Mouse (Mus musculus) embryonic facial prominence, embryonic 11.5 days (tissue): ENCODE measurements around the gene Zmiz1. TPM values are rescaled to one million over a fixed set of nuclear protein-coding genes. Genes with fewer than 3 reads are reported as not detected.

Source experiments
- ATAC-seq: fragments of 200-750 bp; cut with Nextera tagmentation; replicated peaks from 2 replicates; pipeline ENCODE4 v1.8.0; 2017; ENCODE audit warnings: low read depth; ENCODE audit not compliant: insufficient number of reproducible peaks, low FRiP score, low TSS enrichment
- DNase-seq: peaks from one replicate; pipeline ENCODE4 v3.0.0-alpha.2; 2015; ENCODE audit warnings: low spot score
- H3K27ac ChIP-seq: fragments of 300-500 bp; sonication (generic); replicated peaks from 2 replicates; pipeline ENCODE4 v1.5.1; 2014; ENCODE audit warnings: mild to moderate bottlenecking, low read depth, low read length, control low read depth
- H3K27me3 ChIP-seq: fragments of 300-500 bp; sonication (generic); 2 replicates; pipeline ENCODE4 v1.6.1; 2014; ENCODE audit warnings: mild to moderate bottlenecking, low read length, moderate library complexity, mixed read lengths; ENCODE audit not compliant: control insufficient read depth, insufficient read depth
- H3K36me3 ChIP-seq: fragments of 300-500 bp; sonication (generic); replicated peaks from 2 replicates; pipeline ENCODE4 v1.6.1; 2014; ENCODE audit warnings: low read depth, mild to moderate bottlenecking, low read length, moderate library complexity, mixed read lengths; ENCODE audit not compliant: control insufficient read depth, insufficient read depth
- H3K4me1 ChIP-seq: fragments of 300-500 bp; sonication (generic); 2 replicates; pipeline ENCODE4 v1.6.1; 2014; ENCODE audit warnings: low read length, mixed read lengths; ENCODE audit not compliant: control insufficient read depth, insufficient read depth
- H3K4me2 ChIP-seq: fragments of 300-500 bp; sonication (generic); 2 replicates; pipeline ENCODE4 v1.6.1; 2014; ENCODE audit warnings: low read depth, mild to moderate bottlenecking, control low read depth, low read length, moderate library complexity
- H3K4me3 ChIP-seq: fragments of 300-500 bp; sonication (generic); 2 replicates; pipeline ENCODE4 v1.5.1; 2014; ENCODE audit warnings: low read depth, low read length, control low read depth
- H3K9ac ChIP-seq: fragments of 300-500 bp; sonication (generic); replicated peaks from 2 replicates; pipeline ENCODE4 v1.6.1; 2014; ENCODE audit warnings: mild to moderate bottlenecking, control low read depth, low read length
- H3K9me3 ChIP-seq: fragments of 300-500 bp; sonication (generic); replicated peaks from 2 replicates; pipeline ENCODE4 v1.6.1; 2016; ENCODE audit warnings: mild to moderate bottlenecking, low read length, inconsistent platforms, mixed read lengths; ENCODE audit not compliant: control insufficient read depth
- WGBS: fragments of 180-500 bp; shearing (Covaris S2); extraction: QIAGEN DNeasy Blood & Tissue Kit; methylation state at CpG from one replicate; pipeline ENCODE4 v1.1.7; 2014; 5-methylcytosine and 5-hydroxymethylcytosine counted together
- polyA plus RNA-seq: library from polyadenylated mRNA; unstranded; fragments of >200 nt; fragmentation: Nextera tagmentation; extraction: Ambion mirVana; gene quantifications from 2 replicates; pipeline ENCODE4 v1.2.1, GENCODE M21; 2014

Gene Zmiz1
- polyA plus RNA-seq, 1 experiment from 2014 or later, result 27.7 TPM

DNA sequence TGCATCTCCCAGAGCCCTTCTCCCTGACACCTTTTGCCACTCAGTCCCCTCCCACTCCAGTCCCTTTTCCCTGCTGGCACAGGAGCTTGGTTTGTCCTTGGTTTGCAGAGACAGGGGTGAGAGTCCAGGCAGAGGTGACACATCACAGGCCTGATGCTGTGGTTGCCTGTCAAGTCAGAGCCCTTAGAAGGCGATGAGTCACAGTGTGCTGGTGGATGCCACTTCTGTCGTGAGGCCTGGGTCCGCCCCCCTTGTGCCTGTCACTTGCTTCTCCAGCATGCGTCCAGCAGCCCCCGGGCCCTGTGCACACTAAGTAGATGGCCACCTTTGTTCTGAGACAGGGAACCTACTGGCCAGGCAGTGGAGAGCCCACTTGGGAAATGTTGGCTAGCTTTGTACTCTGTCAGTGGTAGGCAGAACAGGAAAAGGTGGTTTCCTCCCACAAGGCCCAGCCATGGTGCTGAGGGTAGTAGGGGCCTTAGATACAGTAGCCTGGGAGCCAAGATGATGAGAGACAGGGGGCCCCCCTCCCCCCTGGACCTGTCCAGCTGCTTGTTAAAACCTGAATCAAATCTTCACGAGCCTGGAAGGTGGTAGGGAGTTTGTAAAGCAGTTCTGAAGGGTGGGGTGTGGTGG, 181.6 kb downstream of the Zmiz1 start:
- Histone ChIP-seq H3K9ac (no peak overlapping the region), H3K9me3 (no peaks in the 10 kb centered on the region), H3K4me1 (no peaks in the 10 kb centered on the region; the same call in 1 of the 2 replicates), H3K27me3 (no peaks in the 10 kb centered on the region), H3K36me3 (peaks cover 17% of the 10 kb centered on the region), H3K4me2 (no peak overlapping the region), H3K27ac (no peak overlapping the region), H3K4me3 (no peak overlapping the region)
- no peak for DNase-seq
- no peak for ATAC-seq
- WGBS, result 71% methylated on average over 6 of the region's 6 CpGs

DNA sequence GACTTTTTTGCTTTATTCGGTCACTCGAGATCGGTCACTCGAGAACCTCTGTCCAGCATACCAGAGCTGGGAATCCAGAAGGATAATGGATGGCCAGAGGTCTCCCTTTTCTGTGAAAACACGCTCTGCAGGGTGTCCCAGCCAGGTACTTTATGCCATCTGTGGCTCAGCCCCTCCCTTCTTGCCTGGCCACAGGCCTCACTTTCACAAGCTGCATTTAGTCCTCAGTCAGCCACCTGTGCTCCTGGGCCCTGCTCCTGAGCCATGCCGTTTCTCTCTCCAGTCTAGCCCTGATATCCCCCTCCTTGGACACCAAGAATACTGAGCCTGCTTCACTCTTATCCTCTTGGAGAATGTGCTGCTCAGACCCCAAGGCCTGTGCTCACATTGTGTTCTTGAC, 182.1 kb downstream of the Zmiz1 start:
- DNase-seq (no peak), ATAC-seq (no peak)
- H3K27me3 ChIP-seq, result no peaks in the 10 kb centered on the region
- no peak overlapping the region for H3K4me2 ChIP-seq
- 86% methylated on average over 6 of the region's 6 CpGs for WGBS
- peaks cover 16% of the 10 kb centered on the region for H3K36me3 ChIP-seq
- H3K4me3 ChIP-seq, result no peak overlapping the region
- H3K27ac ChIP-seq, result no peak overlapping the region
- H3K9me3 ChIP-seq, result no peaks in the 10 kb centered on the region
- no peaks in the 10 kb centered on the region; the same call in 1 of the 2 replicates for H3K4me1 ChIP-seq
- H3K9ac ChIP-seq, result no peak overlapping the region

DNA sequence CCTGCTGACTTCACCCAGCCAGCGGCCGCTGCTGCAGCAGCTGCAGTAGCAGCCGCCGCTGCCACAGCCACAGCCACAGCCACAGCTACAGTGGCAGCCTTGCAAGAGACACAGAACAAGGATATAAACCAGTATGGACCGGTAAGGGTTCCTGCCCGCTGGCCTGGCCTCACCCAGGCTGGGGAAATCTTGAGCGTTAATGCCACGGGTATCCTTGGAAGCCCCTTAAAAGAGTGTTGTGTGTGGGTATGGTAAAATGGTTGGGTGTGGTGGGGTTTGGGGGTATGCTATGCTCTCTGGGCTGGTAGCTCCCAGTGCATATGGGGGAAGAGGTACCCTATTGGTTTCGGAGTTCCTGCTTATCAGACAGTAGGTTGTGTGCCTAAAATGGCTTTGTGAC, 186.7 kb downstream of the Zmiz1 start:
- 89% methylated on average over 9 of the region's 9 CpGs for WGBS
- ATAC-seq (no peak), DNase-seq (no peak)
- Histone ChIP-seq H3K9me3 (no peaks in the 10 kb centered on the region), H3K4me2 (no peak overlapping the region), H3K27ac (no peak overlapping the region), H3K27me3 (no peaks in the 10 kb centered on the region), H3K4me3 (no peak overlapping the region), H3K4me1 (no peaks in the 10 kb centered on the region), H3K36me3 (peaks cover 24% of the 10 kb centered on the region), H3K9ac (no peak overlapping the region)

DNA sequence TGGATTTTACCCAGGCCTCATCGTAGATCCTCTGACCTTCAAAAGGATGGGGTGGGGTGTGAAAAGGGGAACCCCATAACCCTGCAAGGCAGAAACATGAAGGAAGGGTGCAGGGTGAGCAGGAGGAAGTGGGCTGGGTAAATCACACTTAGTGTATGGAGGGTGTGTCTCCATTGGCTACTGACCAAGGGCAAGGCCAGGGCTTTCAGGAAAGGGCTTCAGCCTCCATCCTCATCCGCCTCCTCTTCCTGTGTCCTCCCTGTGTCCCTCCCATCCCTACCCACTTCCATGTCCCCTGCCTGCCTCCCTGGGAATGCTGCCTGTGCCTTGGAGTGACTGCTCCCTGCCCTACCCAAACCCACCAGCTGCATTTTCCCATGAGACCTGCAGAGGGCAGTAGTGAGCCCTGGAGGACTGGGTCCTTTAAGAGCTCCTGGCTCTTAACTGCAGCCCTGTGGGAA, 187.2 kb downstream of the Zmiz1 start:
- ATAC-seq, result no peak

DNA sequence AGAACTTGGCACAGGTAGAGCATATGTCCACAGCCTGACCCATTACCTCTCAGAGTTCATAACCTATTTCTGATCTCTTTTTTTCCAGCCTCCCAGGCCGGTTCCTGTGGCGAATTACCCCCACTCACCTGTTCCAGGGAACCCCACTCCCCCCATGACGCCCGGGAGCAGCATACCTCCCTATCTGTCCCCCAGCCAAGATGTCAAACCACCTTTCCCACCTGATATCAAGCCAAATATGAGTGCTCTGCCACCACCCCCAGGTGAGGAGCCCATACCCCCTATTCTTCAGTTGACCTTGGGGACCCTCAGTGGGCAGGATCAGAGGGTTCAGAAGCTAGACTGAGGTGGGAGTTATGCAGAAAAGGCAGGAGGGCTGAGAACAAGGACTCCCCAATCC, 192.1 kb downstream of the Zmiz1 start:
- Histone ChIP-seq H3K4me1 (no peaks in the 10 kb centered on the region), H3K27me3 (no peaks in the 10 kb centered on the region), H3K36me3 (peaks cover 40% of the 10 kb centered on the region), H3K27ac (no peak overlapping the region), H3K4me3 (no peak overlapping the region), H3K9me3 (no peaks in the 10 kb centered on the region), H3K4me2 (no peak overlapping the region), H3K9ac (no peak overlapping the region)
- no peak for DNase-seq
- ATAC-seq, result no peak
- WGBS, result 96% methylated on average over 4 of the region's 4 CpGs

More for the DNA sequence above, 187.2 kb downstream of the Zmiz1 start:
- peaks cover 26% of the 10 kb centered on the region for H3K36me3 ChIP-seq
- H3K4me3 ChIP-seq, result no peak overlapping the region
- no peak overlapping the region for H3K27ac ChIP-seq
- no peaks in the 10 kb centered on the region for H3K4me1 ChIP-seq
- H3K9ac ChIP-seq, result no peak overlapping the region
- DNase-seq, result peak; percentile 83
- H3K27me3 ChIP-seq, result no peaks in the 10 kb centered on the region
- no peak overlapping the region for H3K4me2 ChIP-seq
- no peaks in the 10 kb centered on the region for H3K9me3 ChIP-seq
- 75% methylated on average over 2 of the region's 2 CpGs for WGBS

DNA sequence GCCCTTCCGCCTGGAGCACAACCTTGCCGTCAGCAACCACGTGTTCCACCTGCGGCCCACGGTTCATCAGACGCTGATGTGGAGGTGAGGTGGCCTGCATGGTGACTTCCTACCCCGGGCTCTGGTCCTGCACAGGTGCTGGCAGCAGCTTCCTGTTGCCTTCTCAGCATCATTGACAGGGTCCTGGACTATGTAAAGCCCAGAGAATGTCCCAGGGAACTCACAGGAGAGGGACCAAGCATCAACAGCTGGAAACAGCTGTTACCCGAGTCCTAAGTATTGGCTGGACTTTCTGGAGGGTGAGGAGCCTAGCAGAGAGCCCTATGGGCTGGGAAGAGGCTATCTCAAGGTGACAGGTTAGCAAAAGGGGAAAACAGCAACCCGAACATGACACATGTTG, 192.9 kb downstream of the Zmiz1 start:
- H3K27ac ChIP-seq, result no peak overlapping the region
- DNase-seq (no peak), ATAC-seq (no peak)
- no peak overlapping the region for H3K4me3 ChIP-seq
- H3K9ac ChIP-seq, result no peak overlapping the region
- no peaks in the 10 kb centered on the region for H3K9me3 ChIP-seq
- H3K4me1 ChIP-seq, result no peaks in the 10 kb centered on the region
- 89% methylated on average over 9 of the region's 9 CpGs for WGBS
- H3K27me3 ChIP-seq, result no peaks in the 10 kb centered on the region
- H3K4me2 ChIP-seq, result no peak overlapping the region
- peaks cover 44% of the 10 kb centered on the region for H3K36me3 ChIP-seq

DNA sequence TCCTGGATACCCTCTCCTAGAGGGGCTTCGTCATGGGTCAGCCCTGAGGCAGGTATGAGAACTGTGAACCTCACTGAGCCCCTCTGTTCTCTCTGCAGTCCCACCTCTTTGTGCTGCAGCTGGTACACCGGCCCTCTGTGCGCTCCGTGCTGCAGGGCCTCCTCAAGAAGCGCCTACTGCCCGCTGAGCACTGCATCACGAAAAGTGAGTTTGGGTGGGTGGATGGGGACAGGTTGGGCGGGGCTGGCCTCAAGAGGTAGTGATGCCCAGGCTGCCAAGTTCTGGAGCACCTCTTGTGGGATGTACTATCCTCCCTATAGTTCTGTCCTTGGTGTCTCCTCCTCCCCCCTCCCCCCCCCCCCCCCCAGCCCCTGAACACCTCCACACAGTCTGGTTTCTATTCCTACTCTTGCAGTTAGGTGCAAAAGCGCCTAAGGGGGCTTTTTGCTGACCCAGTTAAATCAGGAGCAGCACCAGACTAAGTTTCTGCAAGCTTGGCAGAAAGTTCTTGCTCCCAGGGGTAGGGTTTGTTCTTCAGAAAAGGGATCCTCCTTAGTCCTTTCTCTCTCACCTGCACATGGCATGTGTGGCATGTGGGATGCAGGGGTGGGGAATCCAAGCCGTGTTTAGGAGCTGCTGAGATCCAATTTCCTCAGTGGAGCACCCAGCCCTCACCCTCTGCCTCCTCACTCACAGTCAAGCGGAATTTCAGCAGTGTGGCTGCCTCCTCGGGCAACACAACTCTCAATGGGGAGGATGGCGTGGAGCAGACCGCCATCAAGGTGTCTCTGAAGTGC, 195.6 kb downstream of the Zmiz1 start:
- DNase-seq (no peak), ATAC-seq (no peak)
- 94% methylated on average over 14 of the region's 14 CpGs for WGBS

DNA sequence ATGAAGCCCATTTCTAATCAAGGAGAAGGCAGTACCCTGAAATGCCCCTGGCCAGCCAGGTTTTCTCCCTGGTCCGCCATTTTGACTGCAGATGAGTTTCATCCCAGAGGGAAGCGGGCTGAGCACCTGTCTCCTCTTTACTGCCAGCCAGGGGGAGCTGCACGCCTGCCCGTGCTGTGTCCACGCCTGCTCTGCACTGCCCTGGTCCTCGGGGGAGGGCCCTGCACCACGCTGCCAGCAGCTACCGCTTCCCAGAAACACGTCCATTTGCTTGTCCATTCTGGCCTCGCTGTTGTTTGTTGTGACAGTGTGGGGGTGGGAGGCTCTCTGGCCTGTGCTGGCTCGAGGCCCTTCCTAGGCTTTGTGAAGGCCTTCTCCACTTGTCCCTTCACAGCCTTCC, 201.7 kb downstream of the Zmiz1 start:
- Histone ChIP-seq H3K4me3 (no peak overlapping the region), H3K4me1 (no peaks in the 10 kb centered on the region), H3K27me3 (no peaks in the 10 kb centered on the region), H3K4me2 (no peak overlapping the region), H3K9ac (no peak overlapping the region), H3K36me3 (peaks cover 22% of the 10 kb centered on the region), H3K27ac (no peak overlapping the region), H3K9me3 (no peaks in the 10 kb centered on the region)
- ATAC-seq (0 out of 2 replicates have a peak, but pooled peaks have one; percentile 41), DNase-seq (no peak)
- 65% methylated on average over 11 of the region's 11 CpGs for WGBS

More for the DNA sequence above, 195.6 kb downstream of the Zmiz1 start:
- Histone ChIP-seq H3K27me3 (no peaks in the 10 kb centered on the region), H3K36me3 (peaks cover 39% of the 10 kb centered on the region), H3K4me2 (no peak overlapping the region), H3K9me3 (no peaks in the 10 kb centered on the region), H3K27ac (no peak overlapping the region), H3K4me3 (no peak overlapping the region), H3K4me1 (no peaks in the 10 kb centered on the region), H3K9ac (no peak overlapping the region)
